Mouse (Mus musculus) C2C12 (cell line): ENCODE data around the gene Cmss1.

Source experiments
- CEBPB ChIP-seq: IDR thresholded peaks from one replicate; pipeline ENCODE4 v1.6.1; 2011; ENCODE audit warnings: low read depth, mild to moderate bottlenecking, control low read depth, moderate library complexity
- CTCF ChIP-seq: IDR thresholded peaks from one replicate; pipeline ENCODE4 v1.5.1; 2011; ENCODE audit not compliant: control insufficient read depth, insufficient read depth, insufficient read length
- MAX ChIP-seq: IDR thresholded peaks from one replicate; pipeline ENCODE4 v1.6.1; 2011; ENCODE audit warnings: mild to moderate bottlenecking, control low read depth
- MYOD1 ChIP-seq: IDR thresholded peaks from one replicate; pipeline ENCODE4 v1.6.1; 2011; ENCODE audit warnings: low read depth; ENCODE audit not compliant: control insufficient read depth, insufficient read length
- MYOG ChIP-seq: IDR thresholded peaks from one replicate; pipeline ENCODE4 v1.6.1; 2011; ENCODE audit not compliant: control insufficient read depth, insufficient read length; ENCODE audit errors: extremely low read depth

- TF ChIP-seq CTCF, result no peak
- no peak for TF ChIP-seq MYOG
- no peak for TF ChIP-seq MYOD1
- TF ChIP-seq MAX, result no peak
- no peak for TF ChIP-seq CEBPB
Observed at GRCm38 (mm10) chr16:57423001-57423800, 183.5 kb downstream of the Cmss1 start.
